ENCODE assay signal across 9 mouse cellular contexts in genomic region chr4:115047750-115048149, GRCm38 (mm10). TPM values are rescaled to one million over a fixed set of nuclear protein-coding genes. Genes with fewer than 3 reads are reported as not detected.
A peak's percentile ranks its signal among the peaks of the same experiment; 100 is the strongest.
DNase-seq lines count a peak whose midpoint lies in the region; TF ChIP-seq lines count a peak whose summit lies in the region.
"Had no signal": no experiment of that assay in that cellular context is flagged by ENCODE, and none has a peak within 500 bp of the region (broad histone marks: within the 10 kb centered on the region; RNA-seq: fewer than 3 reads in every experiment).

No protein-coding gene starts in this region.

- no peaks in the 10 kb centered on the region for H3K4me1 ChIP-seq in ES-Bruce4 (ENCODE audit: control insufficient read depth, insufficient read depth, low read length)

- H3K27ac ChIP-seq in ES-Bruce4 (ENCODE audit: insufficient read depth, low read length) = no peak overlapping the region
- H3K27ac ChIP-seq: heart, embryonic 15.5 days had no signal

- peak; percentile 34 to 69 for DNase-seq in cerebellum, postnatal 14 days
- DNase-seq in cerebellum, adult 9-10 months = no peak
- DNase-seq in c-Kit-positive CD71-positive TER-119-negative erythroid progenitor cells, embryonic 14.5 days (ENCODE audit: low read depth) = peak; percentile 91
- DNase-seq in heart, postnatal 10 days = peak; percentile 63 to 77
- DNase-seq in liver = peak; percentile 95
- DNase-seq in naive thymus-derived CD4-positive, alpha-beta T cell, adult 2 months (ENCODE audit: low read depth) = peak; percentile 78
- DNase-seq in thymus, postnatal 14 days = peak; percentile 65

- TF ChIP-seq EP300 in ES-Bruce4 (IDR thresholded peaks at IDR 0.05; ENCODE audit: insufficient read depth, low read depth, low read length) = no peak

- H3K4me3 ChIP-seq in ES-Bruce4 (ENCODE audit: low read depth, low read length) = no peak overlapping the region
- H3K4me3 ChIP-seq: heart, embryonic 15.5 days had no signal

- H3K27me3 ChIP-seq in ES-Bruce4 (ENCODE audit: control insufficient read depth, insufficient read depth, low read length, poor library complexity, severe bottlenecking) = peaks cover 5% of the 10 kb centered on the region

- peak; percentile 79 for TF ChIP-seq CTCF in ES-Bruce4 (IDR thresholded peaks at IDR 0.05; ENCODE audit: low read depth, low read length)

- no peak overlapping the region for H3K9ac ChIP-seq in ES-Bruce4 (ENCODE audit: low read depth, poor library complexity, severe bottlenecking)
- H3K9ac ChIP-seq: heart, embryonic 15.5 days had no signal

- no peaks in the 10 kb centered on the region for H3K36me3 ChIP-seq in ES-Bruce4 (ENCODE audit: control insufficient read depth, insufficient read depth, low read length, poor library complexity, severe bottlenecking)
- H3K36me3 ChIP-seq: heart, embryonic 15.5 days had no signal

- TF ChIP-seq POLR2A in ES-Bruce4 (IDR thresholded peaks at IDR 0.05; ENCODE audit: insufficient read depth, low read length) = no peak

- 0 out of 2 replicates have a peak, but pooled peaks cover 3% of the 10 kb centered on the region for H3K9me3 ChIP-seq in ES-Bruce4 (replicated peaks; ENCODE audit: control insufficient read depth, insufficient read depth, low read length, poor library complexity, severe bottlenecking)
- H3K9me3 ChIP-seq: heart, embryonic 15.5 days had no signal

- intact Hi-C loops in heart, postnatal 10 days (cut with DNase I) = loop anchor here (2.0 kb wide), 1 partner anchor 37 kb away; no protein-coding TSS in a partner anchor

RNA-seq across cellular contexts. Expression of gene Tal1, which starts 8.5 kb away (rescaled TPM):
- polyA plus RNA-seq in ES-Bruce4 (2011; ENCODE audit: insufficient read depth, insufficient read length, low read depth, missing spikeins) = 0.37 and 0.61 TPM in 2 replicates
- 1 to 10 TPM; 7.2 to 7.3 TPM for total RNA-seq in heart, postnatal 10 days (2021)

RNA-seq across cellular contexts. Expression of gene Pdzk1ip1, which starts 40.8 kb away (rescaled TPM):
- polyA plus RNA-seq in ES-Bruce4 (2011; ENCODE audit: insufficient read depth, insufficient read length, low read depth, missing spikeins) = 3.4 and 4.7 TPM in 2 replicates
- total RNA-seq in heart, postnatal 10 days (2021) = 1 to 10 TPM in 1 of 2 experiments, under 1 TPM in 1; 0.74 to 1.5 TPM

RNA-seq across cellular contexts. Expression of gene Stil, which starts 47.8 kb away (rescaled TPM):
- 23.5 and 25.3 TPM in 2 replicates for polyA plus RNA-seq in ES-Bruce4 (2011; ENCODE audit: insufficient read depth, insufficient read length, low read depth, missing spikeins)
- 1 to 10 TPM; 3.2 to 3.3 TPM for total RNA-seq in heart, postnatal 10 days (2021)
